Mouse (Mus musculus) E14TG2a.4 (cell line): Measurements from ENCODE around the gene Olfr130.

Source experiments
- CTCF ChIP-seq: conservative IDR thresholded peaks from 2 replicates; pipeline ENCODE4 v1.5.1; 2014; ENCODE audit warnings: low read length
- POU5F1 ChIP-seq: IDR thresholded peaks from 2 replicates; pipeline ENCODE4 v1.6.1; 2014; ENCODE audit warnings: low read length, borderline replicate concordance

DNA sequence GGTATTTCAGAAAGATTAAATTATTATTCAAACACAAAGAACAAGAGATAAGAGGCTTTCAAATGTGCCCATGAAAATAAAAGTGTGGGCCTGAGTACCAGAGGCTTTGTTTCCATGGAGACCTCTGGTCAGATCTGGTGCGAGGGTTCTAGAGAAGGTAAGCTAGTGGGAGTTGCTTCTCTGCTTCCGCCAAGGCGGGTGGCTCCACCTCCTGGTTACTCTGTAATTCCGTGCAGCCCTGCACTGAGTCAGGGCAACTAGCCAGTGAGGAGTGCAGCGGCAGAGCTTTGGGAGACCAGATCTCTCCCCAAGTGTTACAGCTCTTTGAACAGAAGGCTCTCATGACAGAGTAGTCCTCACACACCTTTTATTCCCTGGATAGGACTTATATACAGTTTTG is 37.4 kb upstream of the Olfr130 start:
- TF ChIP-seq CTCF = peak; percentile 29
- no peak for TF ChIP-seq POU5F1
